Mouse (Mus musculus) E14TG2a.4 (cell line): ENCODE results near the gene Plxna2.
A peak's percentile ranks its signal among the peaks of the same experiment; 100 is the strongest.

Experiments
- H3K27me3 ChIP-seq: 2 replicates; pipeline ENCODE4 v1.6.1; 2014; ENCODE audit warnings: low read length, control low read depth; ENCODE audit not compliant: insufficient read depth
- H3K36me3 ChIP-seq: 2 replicates; pipeline ENCODE4 v1.6.1; 2014; ENCODE audit warnings: low read length, control low read depth; ENCODE audit not compliant: insufficient read depth
- H3K4me1 ChIP-seq: replicated peaks from 2 replicates; pipeline ENCODE4 v1.6.1; 2014; ENCODE audit warnings: low read depth, low read length, control low read depth
- H3K4me3 ChIP-seq: replicated peaks from 2 replicates; pipeline ENCODE4 v1.5.1; 2014; ENCODE audit warnings: mild to moderate bottlenecking, low read length
- H3K9me3 ChIP-seq: 2 replicates; pipeline ENCODE4 v1.6.1; 2014; ENCODE audit warnings: low read length, control low read depth
- CTCF ChIP-seq: conservative IDR thresholded peaks from 2 replicates; pipeline ENCODE4 v1.5.1; 2014; ENCODE audit warnings: low read length
- NANOG ChIP-seq: IDR thresholded peaks from 2 replicates; pipeline ENCODE4 v1.6.1; 2014; ENCODE audit warnings: borderline replicate concordance, low read length, mixed read lengths
- POU5F1 ChIP-seq: IDR thresholded peaks from 2 replicates; pipeline ENCODE4 v1.6.1; 2014; ENCODE audit warnings: low read length, borderline replicate concordance

Gene Plxna2

GRCm38 (mm10) chr1:194617918-194618317 is at the start of gene Plxna2:
Gene Plxna2, plus strand, starts transcription at chr1:194618218.
- TF ChIP-seq POU5F1 (no peak), NANOG (no peak), CTCF (no peak)
- no peaks in the 10 kb centered on the region for H3K9me3 ChIP-seq

GRCm38 (mm10) chr1:194573870-194574269 is 44.1 kb upstream of the Plxna2 start:
- Histone ChIP-seq H3K4me1 (no peaks in the 10 kb centered on the region), H3K27me3 (no peaks in the 10 kb centered on the region), H3K9me3 (no peaks in the 10 kb centered on the region), H3K36me3 (no peaks in the 10 kb centered on the region), H3K4me3 (no peak overlapping the region)
- TF ChIP-seq NANOG, result no peak
- TF ChIP-seq CTCF, result no peak
- TF ChIP-seq POU5F1, result no peak

More at GRCm38 (mm10) chr1:194617918-194618317, at the start of gene Plxna2:
- peaks cover 38% of the 10 kb centered on the region for H3K4me1 ChIP-seq
- peaks cover 36% of the 10 kb centered on the region for H3K27me3 ChIP-seq
- peak within 1 kb of the TSS; percentile 87 for H3K4me3 ChIP-seq
- no peaks in the 10 kb centered on the region for H3K36me3 ChIP-seq

- TF ChIP-seq CTCF, result no peak
- no peak for TF ChIP-seq NANOG
- no peak for TF ChIP-seq POU5F1
- no peaks in the 10 kb centered on the region for H3K9me3 ChIP-seq
- H3K36me3 ChIP-seq, result no peaks in the 10 kb centered on the region
Observed at GRCm38 (mm10) chr1:194578270-194578669, 39.7 kb upstream of the Plxna2 start.

GRCm38 (mm10) chr1:194580539-194580938 is 37.5 kb upstream of the Plxna2 start:
- Histone ChIP-seq H3K27me3 (no peaks in the 10 kb centered on the region), H3K36me3 (no peaks in the 10 kb centered on the region), H3K4me3 (no peak overlapping the region), H3K9me3 (no peaks in the 10 kb centered on the region), H3K4me1 (no peaks in the 10 kb centered on the region)
- no peak for TF ChIP-seq NANOG
- TF ChIP-seq POU5F1, result no peak
- TF ChIP-seq CTCF, result no peak

More at GRCm38 (mm10) chr1:194578270-194578669, 39.7 kb upstream of the Plxna2 start:
- H3K27me3 ChIP-seq, result no peaks in the 10 kb centered on the region
- no peaks in the 10 kb centered on the region for H3K4me1 ChIP-seq
- H3K4me3 ChIP-seq, result no peak overlapping the region

- TF ChIP-seq CTCF (no peak), NANOG (no peak), POU5F1 (no peak)
- H3K27me3 ChIP-seq, result no peaks in the 10 kb centered on the region
- no peaks in the 10 kb centered on the region for H3K36me3 ChIP-seq
- H3K4me1 ChIP-seq, result no peaks in the 10 kb centered on the region
- H3K4me3 ChIP-seq, result no peak overlapping the region
- H3K9me3 ChIP-seq, result no peaks in the 10 kb centered on the region
Observed at GRCm38 (mm10) chr1:194586670-194587069, 31.3 kb upstream of the Plxna2 start.

GRCm38 (mm10) chr1:194587532-194587931 is 30.5 kb upstream of the Plxna2 start:
- H3K4me1 ChIP-seq, result no peaks in the 10 kb centered on the region
- no peaks in the 10 kb centered on the region for H3K36me3 ChIP-seq
- H3K9me3 ChIP-seq, result no peaks in the 10 kb centered on the region
- TF ChIP-seq NANOG, result no peak
- no peak for TF ChIP-seq POU5F1
- no peaks in the 10 kb centered on the region for H3K27me3 ChIP-seq
- no peak overlapping the region for H3K4me3 ChIP-seq

GRCm38 (mm10) chr1:194587956-194588668 is 29.9 kb upstream of the Plxna2 start:
- Histone ChIP-seq H3K4me3 (no peak overlapping the region), H3K9me3 (no peaks in the 10 kb centered on the region), H3K4me1 (no peaks in the 10 kb centered on the region), H3K27me3 (no peaks in the 10 kb centered on the region), H3K36me3 (no peaks in the 10 kb centered on the region)
- no peak for TF ChIP-seq CTCF
- no peak for TF ChIP-seq POU5F1
- no peak for TF ChIP-seq NANOG

- TF ChIP-seq CTCF, result no peak
- no peak for TF ChIP-seq NANOG
- no peak for TF ChIP-seq POU5F1
- Histone ChIP-seq H3K4me1 (no peaks in the 10 kb centered on the region), H3K36me3 (no peaks in the 10 kb centered on the region), H3K9me3 (no peaks in the 10 kb centered on the region), H3K27me3 (no peaks in the 10 kb centered on the region), H3K4me3 (no peak overlapping the region)
Observed at GRCm38 (mm10) chr1:194588711-194589451, 29.1 kb upstream of the Plxna2 start.

- Histone ChIP-seq H3K9me3 (no peaks in the 10 kb centered on the region), H3K4me1 (no peaks in the 10 kb centered on the region), H3K36me3 (no peaks in the 10 kb centered on the region), H3K4me3 (no peak overlapping the region), H3K27me3 (no peaks in the 10 kb centered on the region)
- TF ChIP-seq POU5F1, result no peak
- no peak for TF ChIP-seq CTCF
- no peak for TF ChIP-seq NANOG
Observed at GRCm38 (mm10) chr1:194593155-194593554, 24.9 kb upstream of the Plxna2 start.
